In genomic region chr3:95658236-95658867, GRCm38 (mm10) we compare ENCODE assay signal across 8 mouse cellular contexts. TPM values are rescaled to one million over a fixed set of nuclear protein-coding genes. Genes with fewer than 3 reads are reported as not detected.
DNase-seq lines count a peak whose midpoint lies in the region; ATAC-seq and TF ChIP-seq lines count a peak whose summit lies in the region.

Mcl1 (plus strand) TSS chr3:95658788.

- peak; percentile 87 to 93 for DNase-seq in gastrocnemius, adult 8-10 months (ENCODE audit: low spot score in 2 of 2)
- peak; percentile 97 for DNase-seq in hindbrain, postnatal 0 days (ENCODE audit: low spot score)
- DNase-seq in left cerebral cortex, adult 2 months (ENCODE audit: extremely low spot score in 1 of 2, low spot score in 2 of 2), result peak; percentile 93
- DNase-seq in retina, postnatal 7 days (ENCODE audit: low read depth, low spot score), result peak; percentile 86
- DNase-seq in urinary bladder, adult 18-20 months (ENCODE audit: low spot score in 2 of 2), result peak; percentile 91 to 95

- TF ChIP-seq CTCF in hindbrain, postnatal 0 days (IDR thresholded peaks at IDR 0.05; ENCODE audit: low read depth), result peak; percentile 17; the same call in 1 of the 2 replicates
- no peak; the same call in none of the 2 replicates for TF ChIP-seq CTCF in left cerebral cortex, adult 2 months (IDR thresholded peaks at IDR 0.05)

- no peaks in the 10 kb centered on the region; the same call in 1 of the 2 replicates for H3K36me3 ChIP-seq in hindbrain, postnatal 0 days (ENCODE audit: insufficient read depth, low read length)
- no peaks in the 10 kb centered on the region for H3K36me3 ChIP-seq in macrophage (ENCODE audit: inconsistent target)

- peak within 1 kb of the TSS; percentile 99 for H3K27ac ChIP-seq in hindbrain, postnatal 0 days
- peak within 1 kb of the TSS; percentile 96 for H3K27ac ChIP-seq in left cerebral cortex, adult 2 months
- peak within 1 kb of the TSS; percentile 97 for H3K27ac ChIP-seq in macrophage

- H3K4me3 ChIP-seq in hindbrain, postnatal 0 days (ENCODE audit: low read length), result peak within 1 kb of the TSS; percentile 79
- peak within 1 kb of the TSS; percentile 98 for H3K4me3 ChIP-seq in left cerebral cortex, adult 2 months
- peak within 1 kb of the TSS; percentile 90 for H3K4me3 ChIP-seq in macrophage (ENCODE audit: inconsistent target)

- peaks cover 17% of the 10 kb centered on the region; the same call in 1 of the 2 replicates for H3K4me1 ChIP-seq in hindbrain, postnatal 0 days (ENCODE audit: insufficient read depth, low read length)

- no peaks in the 10 kb centered on the region for H3K27me3 ChIP-seq in hindbrain, postnatal 0 days (ENCODE audit: insufficient read depth, low read length)

- H3K9me3 ChIP-seq in hindbrain, postnatal 0 days (ENCODE audit: low read length), result no peaks in the 10 kb centered on the region

- WGBS in hindbrain, postnatal 0 days, result under 1% methylated on average over 41 of the region's 43 CpGs
- under 1% methylated on average over 38 of the region's 43 CpGs for WGBS in macrophage (ENCODE audit: missing documents)

- H3K79me2 ChIP-seq in macrophage (ENCODE audit: inconsistent target), result peaks cover 84% of the 10 kb centered on the region

- peak; percentile 79 for ATAC-seq in activated CD4-positive, CD25-positive, alpha-beta regulatory T cell, adult 4 months
- peak; percentile 73 for ATAC-seq in common myeloid progenitor, adult 5-6 weeks (replicated peaks; ENCODE audit: low read depth, poor library complexity, severe bottlenecking)
- ATAC-seq in hindbrain, postnatal 0 days, result peak; percentile 97

- peak within 1 kb of the TSS; percentile 99 for H3K9ac ChIP-seq in hindbrain, postnatal 0 days (replicated peaks; ENCODE audit: low read length)

- peak within 1 kb of the TSS; percentile 97 for H3K4me2 ChIP-seq in hindbrain, postnatal 0 days (ENCODE audit: low read depth, low read length)

- intact Hi-C loops in left cerebral cortex, adult 2 months (cut with DNase I), result loop anchor here (2.0 kb wide), 1 partner anchor 32 kb away; no protein-coding TSS in a partner anchor

RNA-seq across cellular contexts. Expression of gene Mcl1, which starts in this region (rescaled TPM):
- polyA plus RNA-seq in activated CD4-positive, CD25-positive, alpha-beta regulatory T cell, adult 4 months (2017; shearing (Covaris generic)), result 10 to 100 TPM; 62.9 to 76.7 TPM
- total RNA-seq in common myeloid progenitor, adult 5-6 weeks (2017), result 141 and 159 TPM in 2 replicates
- 100 to 1,000 TPM in 3 of 4 experiments, 10 to 100 TPM in 1; 95.7 to 113 (median 106) TPM for total RNA-seq in gastrocnemius, adult 8-10 months (2022)
- 110 and 126 TPM in 2 replicates for total RNA-seq in hindbrain, postnatal 0 days (2014; rRNA removed)
- polyA plus RNA-seq in hindbrain, postnatal 0 days (2015; fragmentation: Nextera tagmentation; extraction: Ambion mirVana), result 38.8 and 41.5 TPM in 2 replicates
- 10 to 100 TPM; 52.7 to 60.9 TPM for total RNA-seq in left cerebral cortex, adult 2 months (2021)
- 1,000 to 10,000 TPM in 10 of 26 experiments, 100 to 1,000 TPM in 16; 471 to 2,042 (median 842) TPM for total RNA-seq in macrophage (2018; cell fraction: chromatin; rRNA removed)
- total RNA-seq in macrophage (2018; cell fraction: cytosol; rRNA removed), result 1,000 to 10,000 TPM in 4 of 26 experiments, 100 to 1,000 TPM in 22; 492 to 1,133 (median 611) TPM
- total RNA-seq in macrophage (2018; cell fraction: nucleus; rRNA removed), result 1,000 to 10,000 TPM in 21 of 26 experiments, 100 to 1,000 TPM in 5; 701 to 2,394 (median 1,238) TPM
- 251 to 507 TPM (median 488 TPM) in 3 replicates for polyA plus RNA-seq in macrophage (2018)

Comparison
In these comparisons a context has a peak if more than half of its experiments do, and no peak if none do; other contexts are left out.
1. Peak in every context shown above with its lines: DNase-seq, ATAC-seq, H3K4me3 ChIP-seq and H3K27ac ChIP-seq.